Mouse (Mus musculus): ENCODE measurements around the gene Fuom.

DNA sequence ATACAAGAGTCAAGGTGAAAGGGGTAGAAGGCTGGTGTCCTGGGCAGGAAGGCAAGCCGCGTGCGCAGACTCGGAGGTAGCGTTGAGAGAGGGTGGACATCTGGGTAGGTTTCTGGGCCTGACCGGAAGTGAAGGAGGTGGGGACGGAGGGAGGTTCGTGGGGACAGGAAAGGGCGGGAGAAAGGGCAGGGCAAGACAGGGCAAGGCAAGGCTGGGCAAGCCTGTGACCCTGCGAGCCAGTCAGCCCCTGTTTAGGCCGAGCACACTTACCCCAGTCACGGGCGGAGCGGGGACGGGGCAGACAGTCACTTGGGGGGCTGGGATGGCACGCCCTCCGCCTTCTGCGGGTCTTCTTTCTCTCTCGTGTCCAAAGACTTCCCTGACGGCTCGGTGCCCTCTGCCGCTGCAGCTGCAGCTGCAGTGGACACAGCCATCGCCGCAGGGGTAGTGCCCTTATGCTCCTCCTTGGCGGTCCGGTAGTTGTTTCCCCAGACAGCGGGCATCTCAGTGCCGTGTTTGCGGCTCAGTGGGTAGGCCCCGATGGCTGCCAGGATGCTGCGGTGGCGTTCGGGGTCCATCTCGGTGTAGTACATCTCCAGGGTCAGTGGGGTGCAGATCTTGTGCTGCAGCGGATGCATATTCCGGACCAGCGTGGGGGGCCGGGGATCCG, 32.1 kb downstream of the Fuom start:
- TF ChIP-seq POLR2A (IDR thresholded peaks at IDR 0.05; ENCODE audit: control insufficient read depth, extremely low read depth, insufficient read depth, low read length, poor library complexity) (no peak), CTCF (IDR thresholded peaks at IDR 0.05; ENCODE audit: borderline replicate concordance, control insufficient read depth, extremely low read depth, insufficient read depth, low read length, poor library complexity) (no peak)

All from thymus, adult 2 months (tissue).